In the genomic region with DNA sequence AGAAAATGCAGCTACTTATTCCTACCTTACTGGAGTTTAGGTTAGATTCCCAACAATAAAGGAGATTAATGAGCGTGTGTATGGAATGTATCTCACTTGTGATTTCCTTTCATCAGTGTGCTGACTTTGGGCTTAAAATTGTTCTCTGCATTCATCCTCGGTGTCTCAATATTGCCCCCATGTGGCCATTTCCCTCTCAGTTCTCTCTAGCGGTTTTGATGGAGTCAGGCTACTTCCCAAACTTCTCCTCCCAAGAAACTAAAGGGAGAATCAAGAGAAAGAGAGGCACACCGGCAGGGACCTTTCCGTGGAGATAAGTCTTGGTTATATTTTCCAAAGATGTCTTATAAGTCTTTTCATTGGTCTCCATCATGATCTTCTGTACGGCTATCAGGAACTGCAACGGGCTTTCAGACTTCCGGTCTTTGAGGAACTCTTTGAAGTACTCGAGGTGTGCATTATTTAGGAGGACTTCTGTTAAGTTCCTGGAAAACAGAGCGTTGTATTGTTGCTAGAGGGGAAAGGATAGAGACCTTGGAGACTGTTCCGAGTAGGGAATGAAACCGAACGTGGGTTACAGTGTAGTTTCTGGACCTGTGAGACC, we compare ENCODE assay signal across 8 mouse cellular contexts. TPM values are rescaled to one million over a fixed set of nuclear protein-coding genes. Genes with fewer than 3 reads are reported as not detected.
DNase-seq lines count a peak whose midpoint lies in the region; ATAC-seq lines count a peak whose summit lies in the region.

No protein-coding gene starts in this region.

- no peak overlapping the region for H3K4me3 ChIP-seq in hindbrain, embryonic 10.5 days
- no peak overlapping the region for H3K4me3 ChIP-seq in hindbrain, embryonic 16.5 days (ENCODE audit: low read length)
- peak overlapping the region; percentile 5; the same call in 1 of the 2 replicates for H3K4me3 ChIP-seq in macrophage (ENCODE audit: inconsistent target)

- intact Hi-C loops in heart, postnatal 14 days (cut with DNase I) = loop anchor here (5.0 kb wide), 2 partner anchors 55 to 250 kb away; no protein-coding TSS in a partner anchor

- no peaks in the 10 kb centered on the region for H3K9me3 ChIP-seq in hindbrain, embryonic 10.5 days
- no peaks in the 10 kb centered on the region for H3K9me3 ChIP-seq in hindbrain, embryonic 16.5 days (ENCODE audit: control insufficient read depth, low read length)

- WGBS in hindbrain, embryonic 10.5 days = 54% methylated on average over 13 of the region's 13 CpGs
- 61% methylated on average over 13 of the region's 13 CpGs for WGBS in hindbrain, embryonic 16.5 days
- 13% methylated on average over 13 of the region's 13 CpGs for WGBS in macrophage (ENCODE audit: missing documents)

- H3K4me1 ChIP-seq in hindbrain, embryonic 10.5 days (replicated peaks) = no peaks in the 10 kb centered on the region
- no peaks in the 10 kb centered on the region for H3K4me1 ChIP-seq in hindbrain, embryonic 16.5 days (ENCODE audit: control insufficient read depth, insufficient read depth, low read depth, low read length)

- ATAC-seq in hindbrain, embryonic 16.5 days = no peak

- H3K79me2 ChIP-seq in macrophage (ENCODE audit: inconsistent target) = no peaks in the 10 kb centered on the region

- H3K36me3 ChIP-seq in hindbrain, embryonic 10.5 days = no peaks in the 10 kb centered on the region
- H3K36me3 ChIP-seq in hindbrain, embryonic 16.5 days (ENCODE audit: control insufficient read depth, insufficient read depth, low read length) = no peaks in the 10 kb centered on the region
- H3K36me3 ChIP-seq in macrophage (ENCODE audit: inconsistent target) = no peaks in the 10 kb centered on the region

- no peak overlapping the region for H3K4me2 ChIP-seq in hindbrain, embryonic 16.5 days (ENCODE audit: low read length)

- no peak overlapping the region for H3K9ac ChIP-seq in hindbrain, embryonic 16.5 days (ENCODE audit: low read depth, low read length)

- DNase-seq in hindbrain, embryonic 10.5 days (ENCODE audit: low spot score) = peak; percentile 38
- DNase-seq in adrenal gland, adult 2 months = peak; percentile 73
- peak; percentile 57 for DNase-seq in embryo, embryonic 9.5 days (ENCODE audit: extremely low spot score)
- peak; percentile 65 to 79 for DNase-seq in heart, postnatal 14 days
- peak; percentile 62 to 78 for DNase-seq in left cerebral cortex, adult 18-20 months (ENCODE audit: low spot score in 2 of 2)
- DNase-seq in spleen, postnatal 4 days (ENCODE audit: low spot score in 2 of 2) = peak; percentile 38 to 73

- H3K27ac ChIP-seq in hindbrain, embryonic 10.5 days = no peak overlapping the region
- H3K27ac ChIP-seq in hindbrain, embryonic 16.5 days (ENCODE audit: low read depth, low read length) = no peak overlapping the region
- H3K27ac ChIP-seq in macrophage = 0 out of 2 replicates have a peak overlapping the region, but pooled peaks have one; percentile 1

- H3K27me3 ChIP-seq in hindbrain, embryonic 10.5 days (ENCODE audit: insufficient read depth, poor library complexity, severe bottlenecking) = no peaks in the 10 kb centered on the region
- no peaks in the 10 kb centered on the region for H3K27me3 ChIP-seq in hindbrain, embryonic 16.5 days (replicated peaks; ENCODE audit: control insufficient read depth, insufficient read depth, low read length)

RNA-seq across cellular contexts. Expression of gene Rgsl1, which starts 36.5 kb away (rescaled TPM):
- 0.10 TPM in 1 of 2 replicates, not detected in the other for polyA plus RNA-seq in hindbrain, embryonic 10.5 days (2016; fragmentation: Nextera tagmentation; extraction: Ambion mirVana)
- polyA plus RNA-seq in hindbrain, embryonic 16.5 days (2015; fragmentation: Nextera tagmentation; extraction: Ambion mirVana) = 0.17 and 0.19 TPM in 2 replicates
- total RNA-seq in adrenal gland, adult 2 months (2021) = under 1 TPM in 1 of 2 experiments, not detected in 1; 0.28 TPM
- polyA plus RNA-seq in adrenal gland, adult 2 months (2012; rRNA removed) = 0.03 TPM in 1 of 2 replicates, not detected in the other
- total RNA-seq in heart, postnatal 14 days (2021) = not detected
- total RNA-seq in left cerebral cortex, adult 18-20 months (2021) = 1 to 10 TPM; 1.7 to 1.9 TPM
- 1 to 10 TPM in 12 of 26 experiments, under 1 TPM in 11, not detected in 3; 0.37 to 2.4 (median 1.3) TPM for total RNA-seq in macrophage (2018; cell fraction: chromatin; rRNA removed)
- 1 to 10 TPM; 1.2 to 4.2 (median 1.8) TPM for total RNA-seq in macrophage (2018; cell fraction: cytosol; rRNA removed)
- 1 to 10 TPM in 17 of 26 experiments, under 1 TPM in 8, not detected in 1; 0.47 to 4.2 (median 1.7) TPM for total RNA-seq in macrophage (2018; cell fraction: nucleus; rRNA removed)
- polyA plus RNA-seq in macrophage (2018) = 1.6 to 4.4 TPM (median 2.3 TPM) in 3 replicates

RNA-seq across cellular contexts. Expression of gene Rnasel, which starts 58.3 kb away (rescaled TPM):
- polyA plus RNA-seq in hindbrain, embryonic 10.5 days (2016; fragmentation: Nextera tagmentation; extraction: Ambion mirVana) = 12.6 and 23.7 TPM in 2 replicates
- polyA plus RNA-seq in hindbrain, embryonic 16.5 days (2015; fragmentation: Nextera tagmentation; extraction: Ambion mirVana) = 32.3 and 34.5 TPM in 2 replicates
- total RNA-seq in adrenal gland, adult 2 months (2021) = 10 to 100 TPM in 1 of 2 experiments, 1 to 10 TPM in 1; 9.7 to 13.2 TPM
- polyA plus RNA-seq in adrenal gland, adult 2 months (2012; rRNA removed) = 1.2 and 1.5 TPM in 2 replicates
- 1 to 10 TPM; 6.9 to 7.5 TPM for total RNA-seq in heart, postnatal 14 days (2021)
- total RNA-seq in left cerebral cortex, adult 18-20 months (2021) = 10 to 100 TPM; 11.7 to 13.4 TPM
- total RNA-seq in macrophage (2018; cell fraction: chromatin; rRNA removed) = 100 to 1,000 TPM in 20 of 26 experiments, 10 to 100 TPM in 6; 49.0 to 419 (median 192) TPM
- 100 to 1,000 TPM in 25 of 26 experiments, 10 to 100 TPM in 1; 83.8 to 308 (median 169) TPM for total RNA-seq in macrophage (2018; cell fraction: cytosol; rRNA removed)
- 100 to 1,000 TPM in 25 of 26 experiments, 10 to 100 TPM in 1; 86.5 to 468 (median 181) TPM for total RNA-seq in macrophage (2018; cell fraction: nucleus; rRNA removed)
- 147 to 181 TPM (median 163 TPM) in 3 replicates for polyA plus RNA-seq in macrophage (2018)
